Mouse (Mus musculus) megakaryocyte, embryonic 14.5 days (primary cell): ENCODE measurements around the gene Fzr1. TPM values are rescaled to one million over a fixed set of nuclear protein-coding genes. Genes with fewer than 3 reads are reported as not detected.

Source experiments
- H3K27me3 ChIP-seq: replicated peaks from 2 replicates; pipeline ENCODE3; 2012; ENCODE audit warnings: inconsistent platforms
- H3K36me3 ChIP-seq: replicated peaks from 2 replicates; pipeline ENCODE3; 2012; ENCODE audit warnings: low read length, inconsistent platforms, mixed read lengths
- H3K4me1 ChIP-seq: 2 replicates; pipeline ENCODE4 v1.6.1; 2012; ENCODE audit warnings: inconsistent platforms
- H3K4me3 ChIP-seq: replicated peaks from 2 replicates; pipeline ENCODE3; 2012; ENCODE audit warnings: moderate library complexity, mild to moderate bottlenecking, inconsistent platforms
- H3K9me3 ChIP-seq: 2 replicates; pipeline ENCODE4 v1.6.1; 2012; ENCODE audit warnings: inconsistent platforms
- FLI1 ChIP-seq: IDR thresholded peaks from 2 replicates; pipeline ENCODE4 v1.6.1; 2012; ENCODE audit warnings: low read length, inconsistent platforms, mixed read lengths
- GATA1 ChIP-seq: IDR thresholded peaks from 3 replicates; pipeline ENCODE4 v1.6.1; 2012; ENCODE audit warnings: mixed read lengths, low read length, inconsistent platforms, borderline replicate concordance
- polyA plus RNA-seq: library from polyadenylated mRNA; stranded (reverse); fragments of >175 nt; gene quantifications from 2 replicates; pipeline ENCODE4 v1.2.3, GENCODE M21; 2012; ENCODE audit warnings: low replicate concordance; ENCODE audit not compliant: insufficient read depth

Gene Fzr1
- polyA plus RNA-seq, 1 experiment = 72.9 TPM

- Histone ChIP-seq H3K9me3 (no peaks in the 10 kb centered on the region), H3K36me3 (peaks cover 41% of the 10 kb centered on the region), H3K27me3 (no peaks in the 10 kb centered on the region), H3K4me1 (peaks cover 77% of the 10 kb centered on the region), H3K4me3 (peak overlapping the region; percentile 91)
- TF ChIP-seq GATA1 = no peak
- no peak for TF ChIP-seq FLI1
Measured at GRCm38 (mm10) chr10:81384605-81384982, 6.3 kb upstream of the Fzr1 start.

DNA sequence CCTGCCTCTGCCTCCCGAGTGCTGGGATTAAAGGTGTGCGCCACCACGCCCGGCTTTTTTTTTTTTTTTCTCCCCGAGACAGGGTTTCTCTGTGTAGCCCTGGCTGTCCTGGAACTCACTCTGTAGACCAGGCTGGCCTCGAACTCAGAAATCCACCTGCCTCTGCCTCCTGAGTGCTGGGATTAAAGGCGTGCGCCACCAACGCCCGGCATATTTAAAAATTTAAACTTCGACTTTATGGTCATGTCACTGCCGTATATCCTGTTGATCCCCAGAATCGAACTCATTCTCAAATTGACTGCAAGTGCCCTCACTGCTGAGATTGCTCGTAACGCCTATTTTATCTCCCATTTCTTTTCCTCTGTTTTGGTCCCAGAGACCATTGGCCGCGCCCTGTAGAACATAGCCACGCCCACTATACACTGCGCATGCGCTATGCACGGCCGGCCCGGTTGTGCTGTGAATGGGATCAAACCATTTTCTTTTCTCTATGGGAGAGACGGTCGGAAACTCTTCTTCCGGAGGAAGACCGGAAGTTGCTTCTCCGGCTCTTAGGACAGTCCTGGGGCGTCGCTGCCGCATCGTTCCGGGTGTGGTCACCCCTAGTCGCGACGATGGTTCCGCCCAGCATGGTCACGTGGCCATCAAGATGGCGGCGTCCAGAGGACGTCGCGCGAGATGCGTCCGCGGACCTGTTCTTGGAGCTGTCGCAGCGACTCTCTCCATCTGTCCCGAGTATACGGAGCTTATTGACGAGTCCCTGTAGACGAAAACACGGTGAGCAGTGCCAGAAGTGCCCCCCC, 5.7 kb upstream of the Fzr1 start, which contains the start of the genes Dohh and Gm48551:
TSS of gene Dohh (plus strand) at position 627 of the 803 bp plus-strand sequence.
TSS of gene Gm48551 (plus strand) at position 665 of the 803 bp plus-strand sequence.
- peaks cover 79% of the 10 kb centered on the region for H3K4me1 ChIP-seq
- TF ChIP-seq FLI1 (peak; percentile 91), GATA1 (no peak)
- peak within 1 kb of the TSS; percentile 91 for H3K4me3 ChIP-seq
- H3K27me3 ChIP-seq = no peaks in the 10 kb centered on the region
- no peaks in the 10 kb centered on the region for H3K9me3 ChIP-seq
- peaks cover 35% of the 10 kb centered on the region for H3K36me3 ChIP-seq

DNA sequence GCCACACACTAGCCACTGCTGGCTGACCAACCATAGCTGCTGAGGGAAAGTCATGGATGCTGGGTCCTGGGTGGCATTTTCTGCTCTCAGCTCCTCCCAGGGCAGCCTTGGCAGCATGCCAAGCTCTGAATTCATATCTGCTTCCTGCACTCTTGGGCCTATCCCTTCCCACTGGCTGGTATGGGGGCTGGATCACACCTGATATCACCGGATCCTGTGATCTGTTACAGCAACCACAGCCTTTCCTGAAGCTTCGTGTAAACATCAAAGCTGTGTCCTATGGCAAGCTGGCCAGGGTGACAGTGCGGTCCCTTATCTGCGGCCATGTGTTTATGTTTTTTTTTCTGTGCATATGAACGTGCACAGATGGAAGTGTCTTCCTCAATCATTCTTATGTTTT, 3.7 kb upstream of the Fzr1 start:
- Histone ChIP-seq H3K4me3 (peak overlapping the region; percentile 83), H3K4me1 (peaks cover 78% of the 10 kb centered on the region), H3K27me3 (no peaks in the 10 kb centered on the region), H3K9me3 (no peaks in the 10 kb centered on the region), H3K36me3 (peaks cover 18% of the 10 kb centered on the region)
- TF ChIP-seq GATA1 (peak; percentile 99), FLI1 (peak; percentile 82)

GRCm38 (mm10) chr10:81379809-81380378, 1.6 kb upstream of the Fzr1 start:
- H3K4me3 ChIP-seq = peak overlapping the region; percentile 39
- H3K4me1 ChIP-seq = peaks cover 78% of the 10 kb centered on the region
- no peak for TF ChIP-seq FLI1
- no peak for TF ChIP-seq GATA1
- H3K36me3 ChIP-seq = peaks cover 20% of the 10 kb centered on the region
- H3K9me3 ChIP-seq = no peaks in the 10 kb centered on the region
- H3K27me3 ChIP-seq = no peaks in the 10 kb centered on the region

GRCm38 (mm10) chr10:81379183-81379553, 852 bp upstream of the Fzr1 start:
- peaks cover 78% of the 10 kb centered on the region for H3K4me1 ChIP-seq
- no peak for TF ChIP-seq FLI1
- no peak for TF ChIP-seq GATA1
- H3K9me3 ChIP-seq = no peaks in the 10 kb centered on the region

GRCm38 (mm10) chr10:81378553-81379182, 352 bp upstream of the Fzr1 start:
- H3K4me1 ChIP-seq = peaks cover 83% of the 10 kb centered on the region
- no peak for TF ChIP-seq GATA1
- 0 out of 2 replicates have a peak, but pooled peaks have one; percentile 21 for TF ChIP-seq FLI1
- H3K27me3 ChIP-seq = no peaks in the 10 kb centered on the region
- H3K9me3 ChIP-seq = no peaks in the 10 kb centered on the region
- peak overlapping the region; percentile 95 for H3K4me3 ChIP-seq
- peaks cover 31% of the 10 kb centered on the region for H3K36me3 ChIP-seq

More at GRCm38 (mm10) chr10:81379183-81379553, 852 bp upstream of the Fzr1 start:
- H3K4me3 ChIP-seq = peak overlapping the region; percentile 95
- H3K36me3 ChIP-seq = peaks cover 26% of the 10 kb centered on the region
- H3K27me3 ChIP-seq = no peaks in the 10 kb centered on the region

GRCm38 (mm10) chr10:81377362-81377664, 1.0 kb downstream of the Fzr1 start:
- TF ChIP-seq GATA1 (no peak), FLI1 (no peak)
- H3K4me1 ChIP-seq = peaks cover 87% of the 10 kb centered on the region
- no peaks in the 10 kb centered on the region for H3K27me3 ChIP-seq
- H3K4me3 ChIP-seq = peak overlapping the region; percentile 95
- peaks cover 44% of the 10 kb centered on the region for H3K36me3 ChIP-seq
- no peaks in the 10 kb centered on the region for H3K9me3 ChIP-seq

DNA sequence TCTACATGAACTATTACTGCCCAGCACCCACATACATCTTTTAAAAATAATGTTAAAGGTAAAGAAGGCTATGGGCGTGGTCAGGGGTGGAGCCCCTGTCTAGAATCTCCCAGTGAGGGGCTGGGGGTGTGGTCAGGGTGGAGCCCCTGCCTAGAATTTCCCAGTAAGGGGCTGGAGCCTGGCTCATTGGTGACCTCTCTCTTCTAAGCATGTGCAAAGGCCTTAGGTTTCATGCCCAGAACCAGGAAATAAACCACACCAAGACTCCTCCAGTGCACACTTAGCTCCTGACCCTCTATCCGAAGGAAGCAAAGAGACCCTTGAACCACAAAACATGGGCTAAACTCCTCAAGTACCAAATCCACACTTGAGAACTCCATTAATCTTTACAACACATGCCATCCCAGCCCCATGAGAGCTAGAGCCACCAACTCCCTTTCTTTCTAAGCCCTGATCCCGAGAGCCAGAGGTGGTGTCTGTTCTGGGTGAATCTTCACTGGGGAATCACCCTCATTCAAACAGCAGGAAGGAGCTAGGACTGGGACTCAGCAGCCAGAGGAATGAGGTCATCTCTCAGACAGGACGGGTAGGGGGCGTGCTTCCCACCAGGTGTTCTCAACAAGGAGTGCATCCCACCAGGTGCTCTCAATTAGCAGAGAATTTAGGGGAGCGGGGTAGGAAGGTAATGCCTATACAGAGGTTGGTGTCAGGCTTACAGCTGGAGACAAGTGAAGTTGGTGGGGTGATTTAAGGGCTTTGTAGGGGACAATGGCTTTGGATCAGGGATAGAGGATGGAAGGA, 1.6 kb downstream of the Fzr1 start:
- Histone ChIP-seq H3K4me3 (peak overlapping the region; percentile 95), H3K9me3 (no peaks in the 10 kb centered on the region), H3K4me1 (peaks cover 87% of the 10 kb centered on the region), H3K36me3 (peaks cover 50% of the 10 kb centered on the region), H3K27me3 (no peaks in the 10 kb centered on the region)
- no peak for TF ChIP-seq GATA1

GRCm38 (mm10) chr10:81375322-81375721, 3.0 kb downstream of the Fzr1 start:
- Histone ChIP-seq H3K27me3 (no peaks in the 10 kb centered on the region), H3K4me1 (peaks cover 73% of the 10 kb centered on the region), H3K9me3 (no peaks in the 10 kb centered on the region), H3K36me3 (peaks cover 64% of the 10 kb centered on the region), H3K4me3 (peak overlapping the region; percentile 42)
- TF ChIP-seq FLI1 = no peak
- TF ChIP-seq GATA1 = no peak
